Mouse (Mus musculus): Measurements from ENCODE around the gene Gsk3b. TPM values are rescaled to one million over a fixed set of nuclear protein-coding genes. Genes with fewer than 3 reads are reported as not detected.

The Gsk3b gene
- total and polyA plus RNA-seq, 2 experiments, result 4.8 to 11.8 TPM

GRCm38 (mm10) chr16:38250467-38250866 lies 161.7 kb downstream of the Gsk3b start:
- WGBS, result 92% methylated on average over 6 of the region's 6 CpGs

DNA sequence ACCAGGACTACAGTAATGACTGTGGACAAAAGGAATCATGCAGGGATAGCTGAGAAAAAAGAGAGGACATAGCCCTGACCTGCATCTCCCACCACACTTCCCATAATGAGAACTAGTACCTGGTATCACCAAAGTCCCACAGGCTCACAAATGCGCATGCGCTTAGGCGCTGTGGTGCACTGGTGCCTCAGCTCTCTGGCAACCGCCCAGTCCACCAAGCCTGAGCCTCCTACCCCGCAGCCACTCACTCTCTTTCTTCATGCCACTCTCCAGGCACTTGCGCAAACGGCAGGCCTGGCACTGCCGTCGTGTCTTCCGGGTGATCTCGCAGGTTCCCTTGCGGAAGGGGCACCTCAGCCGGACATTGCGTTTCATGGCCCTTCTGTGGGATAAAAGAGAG lies 165.2 kb downstream of the Gsk3b start:
- TF ChIP-seq POLR2A (IDR thresholded peaks at IDR 0.05; ENCODE audit: extremely low read depth, insufficient read depth, low read length) (no peak), CTCF (IDR thresholded peaks at IDR 0.05; ENCODE audit: low read depth, low read length) (no peak)
- no peak for DNase-seq (ENCODE audit: extremely low read depth, low read depth, low spot score)
- peaks cover 48% of the 10 kb centered on the region for H3K36me3 ChIP-seq (ENCODE audit: control insufficient read depth, insufficient read depth, low read length)
- 77% methylated on average over 14 of the region's 14 CpGs for whole genome bisulfite sequencing
- H3K4me1 ChIP-seq (ENCODE audit: control insufficient read depth, insufficient read depth, low read length), result no peaks in the 10 kb centered on the region
- H3K79me2 ChIP-seq (ENCODE audit: control insufficient read depth, insufficient read depth, low read length), result no peaks in the 10 kb centered on the region
- no peaks in the 10 kb centered on the region for H3K27me3 ChIP-seq (ENCODE audit: control insufficient read depth, insufficient read depth, low read length)
- H3K4me3 ChIP-seq (ENCODE audit: insufficient read depth, low read depth, low read length), result no peak overlapping the region
- no peak overlapping the region for H3K27ac ChIP-seq (replicated peaks; ENCODE audit: insufficient read depth, low read depth, low read length)
- H3K9ac ChIP-seq (ENCODE audit: low read depth, low read length), result no peak overlapping the region

More at GRCm38 (mm10) chr16:38250467-38250866, 161.7 kb downstream of the Gsk3b start:
- Histone ChIP-seq H3K27ac (replicated peaks; ENCODE audit: insufficient read depth, low read depth, low read length) (no peak overlapping the region), H3K36me3 (ENCODE audit: control insufficient read depth, insufficient read depth, low read length) (peaks cover 39% of the 10 kb centered on the region), H3K4me1 (ENCODE audit: control insufficient read depth, insufficient read depth, low read length) (no peaks in the 10 kb centered on the region), H3K9ac (ENCODE audit: low read depth, low read length) (no peak overlapping the region), H3K27me3 (ENCODE audit: control insufficient read depth, insufficient read depth, low read length) (no peaks in the 10 kb centered on the region), H3K4me3 (ENCODE audit: insufficient read depth, low read depth, low read length) (no peak overlapping the region), H3K79me2 (ENCODE audit: control insufficient read depth, insufficient read depth, low read length) (no peaks in the 10 kb centered on the region)
- DNase-seq (ENCODE audit: extremely low read depth, low read depth, low spot score), result no peak
- no peak for TF ChIP-seq POLR2A (IDR thresholded peaks at IDR 0.05; ENCODE audit: extremely low read depth, insufficient read depth, low read length)
- TF ChIP-seq CTCF (IDR thresholded peaks at IDR 0.05; ENCODE audit: low read depth, low read length), result no peak

GRCm38 (mm10) chr16:38255107-38255506 lies 166.3 kb downstream of the Gsk3b start:
- TF ChIP-seq POLR2A (IDR thresholded peaks at IDR 0.05; ENCODE audit: extremely low read depth, insufficient read depth, low read length), result no peak
- H3K9ac ChIP-seq (ENCODE audit: low read depth, low read length), result no peak overlapping the region
- no peak for DNase-seq (ENCODE audit: extremely low read depth, low read depth, low spot score)
- H3K27ac ChIP-seq (replicated peaks; ENCODE audit: insufficient read depth, low read depth, low read length), result no peak overlapping the region
- H3K4me3 ChIP-seq (ENCODE audit: insufficient read depth, low read depth, low read length), result no peak overlapping the region
- peaks cover 50% of the 10 kb centered on the region for H3K36me3 ChIP-seq (ENCODE audit: control insufficient read depth, insufficient read depth, low read length)
- no peaks in the 10 kb centered on the region for H3K4me1 ChIP-seq (ENCODE audit: control insufficient read depth, insufficient read depth, low read length)
- H3K79me2 ChIP-seq (ENCODE audit: control insufficient read depth, insufficient read depth, low read length), result no peaks in the 10 kb centered on the region
- 87% methylated on average over 4 of the region's 4 CpGs for WGBS
- H3K27me3 ChIP-seq (ENCODE audit: control insufficient read depth, insufficient read depth, low read length), result no peaks in the 10 kb centered on the region

DNA sequence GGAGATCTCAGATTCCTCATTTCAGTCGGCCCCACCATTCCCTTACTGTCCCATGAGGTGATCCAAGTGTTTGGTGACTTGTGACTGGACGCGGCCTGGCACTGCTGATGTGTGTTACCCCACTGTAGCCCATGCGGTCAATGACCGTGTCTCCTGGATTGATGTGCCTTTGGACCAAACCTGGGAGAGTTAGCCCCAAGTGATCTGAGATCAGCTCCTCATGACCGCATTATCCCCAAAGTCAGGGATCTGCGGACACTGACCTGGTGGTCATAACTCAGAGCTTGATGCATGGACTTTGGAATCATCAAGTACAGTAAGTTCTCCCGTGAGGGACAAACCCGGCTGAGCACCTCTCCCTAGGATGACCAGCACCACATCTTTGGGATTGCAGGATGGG lies 167.1 kb downstream of the Gsk3b start:
- Histone ChIP-seq H3K4me1 (ENCODE audit: control insufficient read depth, insufficient read depth, low read length) (no peaks in the 10 kb centered on the region), H3K27me3 (ENCODE audit: control insufficient read depth, insufficient read depth, low read length) (no peaks in the 10 kb centered on the region), H3K4me3 (ENCODE audit: insufficient read depth, low read depth, low read length) (no peak overlapping the region), H3K79me2 (ENCODE audit: control insufficient read depth, insufficient read depth, low read length) (no peaks in the 10 kb centered on the region), H3K36me3 (ENCODE audit: control insufficient read depth, insufficient read depth, low read length) (peaks cover 52% of the 10 kb centered on the region), H3K27ac (replicated peaks; ENCODE audit: insufficient read depth, low read depth, low read length) (no peak overlapping the region), H3K9ac (ENCODE audit: low read depth, low read length) (no peak overlapping the region)
- 67% methylated on average over 9 of the region's 9 CpGs for WGBS
- DNase-seq (ENCODE audit: extremely low read depth, low read depth, low spot score), result peak; percentile 90
- TF ChIP-seq CTCF (IDR thresholded peaks at IDR 0.05; ENCODE audit: low read depth, low read length) (no peak), POLR2A (IDR thresholded peaks at IDR 0.05; ENCODE audit: extremely low read depth, insufficient read depth, low read length) (no peak)

DNA sequence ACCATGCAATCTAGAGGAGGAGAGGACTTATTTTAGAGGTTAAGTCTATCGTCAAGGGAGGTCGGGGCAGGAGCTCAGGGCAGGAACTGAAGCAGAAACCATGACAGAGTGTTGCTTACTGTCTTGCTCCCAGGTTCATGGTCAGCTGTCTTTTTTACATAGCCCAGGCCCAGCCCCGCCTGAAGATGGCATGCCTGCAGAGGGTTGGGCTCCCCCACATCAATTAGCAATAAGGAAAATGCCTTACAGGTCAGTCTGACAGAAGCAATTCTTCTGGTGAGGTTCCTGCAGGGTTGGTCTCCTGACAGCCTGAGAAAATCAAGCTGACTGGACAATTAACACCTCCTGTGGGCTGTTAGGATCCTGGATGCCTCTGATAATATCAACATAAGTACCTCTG lies 182.8 kb downstream of the Gsk3b start:
- peaks cover 24% of the 10 kb centered on the region; the same call in 1 of the 2 replicates for H3K79me2 ChIP-seq (ENCODE audit: control insufficient read depth, insufficient read depth, low read length)
- H3K4me3 ChIP-seq (ENCODE audit: insufficient read depth, low read depth, low read length), result no peak overlapping the region
- H3K27ac ChIP-seq (replicated peaks; ENCODE audit: insufficient read depth, low read depth, low read length), result no peak overlapping the region
- no peak for DNase-seq (ENCODE audit: extremely low read depth, low read depth, low spot score)
- peaks cover 11% of the 10 kb centered on the region for H3K36me3 ChIP-seq (ENCODE audit: control insufficient read depth, insufficient read depth, low read length)
- no peak overlapping the region for H3K9ac ChIP-seq (ENCODE audit: low read depth, low read length)
- H3K27me3 ChIP-seq (ENCODE audit: control insufficient read depth, insufficient read depth, low read length), result no peaks in the 10 kb centered on the region
- H3K4me1 ChIP-seq (ENCODE audit: control insufficient read depth, insufficient read depth, low read length), result peaks cover 6% of the 10 kb centered on the region; the same call in 1 of the 2 replicates
- 61% methylated on average over 3 of the region's 3 CpGs for WGBS
- TF ChIP-seq CTCF (IDR thresholded peaks at IDR 0.05; ENCODE audit: low read depth, low read length), result no peak
- TF ChIP-seq POLR2A (IDR thresholded peaks at IDR 0.05; ENCODE audit: extremely low read depth, insufficient read depth, low read length), result no peak

- TF ChIP-seq CTCF (IDR thresholded peaks at IDR 0.05; ENCODE audit: low read depth, low read length), result no peak
- TF ChIP-seq POLR2A (IDR thresholded peaks at IDR 0.05; ENCODE audit: extremely low read depth, insufficient read depth, low read length), result no peak
- no peak for DNase-seq (ENCODE audit: extremely low read depth, low read depth, low spot score)
- 77% methylated on average over 5 of the region's 5 CpGs for WGBS
- Histone ChIP-seq H3K79me2 (ENCODE audit: control insufficient read depth, insufficient read depth, low read length) (peaks cover 32% of the 10 kb centered on the region; the same call in 1 of the 2 replicates), H3K4me3 (ENCODE audit: insufficient read depth, low read depth, low read length) (no peak overlapping the region), H3K4me1 (ENCODE audit: control insufficient read depth, insufficient read depth, low read length) (peaks cover 6% of the 10 kb centered on the region; the same call in 1 of the 2 replicates), H3K27me3 (ENCODE audit: control insufficient read depth, insufficient read depth, low read length) (no peaks in the 10 kb centered on the region), H3K9ac (ENCODE audit: low read depth, low read length) (no peak overlapping the region), H3K36me3 (ENCODE audit: control insufficient read depth, insufficient read depth, low read length) (peaks cover 6% of the 10 kb centered on the region), H3K27ac (replicated peaks; ENCODE audit: insufficient read depth, low read depth, low read length) (no peak overlapping the region)
Measured at GRCm38 (mm10) chr16:38272483-38272882, 183.7 kb downstream of the Gsk3b start.

All from liver, adult 2 months (tissue).